Comparison of ENCODE assay signal across 8 mouse cellular contexts in the genomic region with DNA sequence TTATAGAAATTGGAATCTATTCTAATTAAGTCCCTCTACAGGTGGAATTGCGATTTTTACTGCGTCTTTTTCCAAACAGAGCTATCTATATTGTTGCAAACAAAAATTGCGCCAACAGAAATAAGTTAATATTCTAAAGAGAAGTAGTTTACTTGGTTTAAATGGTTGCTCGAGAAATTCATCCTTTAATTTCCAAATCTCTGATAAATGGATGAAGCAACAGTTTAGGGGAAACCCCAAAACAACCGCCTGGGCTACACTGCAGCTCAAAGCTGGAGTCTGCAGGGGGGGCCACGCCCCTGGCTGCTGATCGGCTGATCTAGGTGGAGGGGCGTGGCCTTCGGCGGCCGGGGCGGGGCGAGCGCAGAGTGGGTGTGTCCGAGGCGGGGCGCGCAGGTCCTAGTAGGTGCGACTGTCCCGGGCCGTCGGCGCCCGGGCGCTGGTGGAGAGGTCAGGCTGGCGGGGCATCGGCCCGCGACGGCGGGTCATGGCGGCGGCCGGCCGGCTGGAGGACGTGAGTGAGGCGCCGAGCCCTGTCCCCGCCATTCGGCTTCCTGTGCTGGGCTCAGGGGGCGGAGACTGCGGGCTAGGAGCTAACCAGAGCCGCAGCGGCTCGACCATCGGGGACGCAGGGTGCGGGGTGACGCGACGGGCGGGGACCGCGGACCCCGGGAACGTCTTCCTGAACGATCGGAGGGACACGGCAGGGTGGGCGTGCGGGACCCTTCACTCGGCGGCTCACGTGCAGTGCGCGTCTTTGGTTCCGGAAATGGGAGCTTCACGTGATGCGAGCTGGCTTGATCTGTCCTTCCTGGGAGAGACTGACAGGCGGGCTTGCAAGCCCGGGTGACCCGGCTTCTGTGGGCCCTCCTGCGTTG. TPM values are rescaled to one million over a fixed set of nuclear protein-coding genes. Genes with fewer than 3 reads are reported as not detected.
DNase-seq lines count a peak whose midpoint lies in the region; ATAC-seq and TF ChIP-seq lines count a peak whose summit lies in the region.

TSS of gene Tmem192 (plus strand) at position 366 of the 878 bp plus-strand sequence.

- H3K27ac ChIP-seq in forebrain, embryonic 15.5 days (replicated peaks) = peak within 1 kb of the TSS; percentile 87
- peak within 1 kb of the TSS; percentile 87 for H3K27ac ChIP-seq in layer of hippocampus, adult 2 months
- H3K27ac ChIP-seq in lung, embryonic 14.5 days (ENCODE audit: low read depth) = peak within 1 kb of the TSS; percentile 63; the same call in 1 of the 2 replicates
- peak within 1 kb of the TSS; percentile 65 for H3K27ac ChIP-seq in olfactory bulb, adult 2 months (ENCODE audit: insufficient read depth, low read depth, low read length)
- H3K27ac ChIP-seq in thymus, adult 2 months (ENCODE audit: control insufficient read depth, insufficient read depth, low read length) = peak within 1 kb of the TSS; percentile 87

- peak; percentile 90 for DNase-seq in ES-CJ7 (ENCODE audit: low read depth, low spot score)
- DNase-seq in cerebellum, adult 11 months = peak; percentile 97
- peak; percentile 90 for DNase-seq in heart, postnatal 25 days (ENCODE audit: low spot score)
- peak; percentile 92 to 93 for DNase-seq in layer of hippocampus, adult 2 months (ENCODE audit: low spot score in 2 of 2)
- peak; percentile 93 for DNase-seq in lung, embryonic 14.5 days
- DNase-seq in thymus, adult 2 months = peak; percentile 97

- TF ChIP-seq POLR2A in olfactory bulb, adult 2 months (IDR thresholded peaks at IDR 0.05; ENCODE audit: insufficient read depth, low read depth, low read length) = 0 out of 2 replicates have a peak, but pooled peaks have one; percentile 23
- peak; percentile 69 for TF ChIP-seq POLR2A in thymus, adult 2 months (IDR thresholded peaks at IDR 0.05; ENCODE audit: control insufficient read depth, extremely low read depth, insufficient read depth, low read length, poor library complexity)

- no peaks in the 10 kb centered on the region for H3K36me3 ChIP-seq in forebrain, embryonic 15.5 days
- no peaks in the 10 kb centered on the region for H3K36me3 ChIP-seq in lung, embryonic 14.5 days (ENCODE audit: insufficient read depth)
- H3K36me3 ChIP-seq in thymus, adult 2 months (ENCODE audit: control insufficient read depth, insufficient read depth, low read length) = no peaks in the 10 kb centered on the region

- intact Hi-C loops in heart, postnatal 25 days (cut with DNase I) = no loop called here

- H3K4me3 ChIP-seq in forebrain, embryonic 15.5 days = peak within 1 kb of the TSS; percentile 95
- peak within 1 kb of the TSS; percentile 93 for H3K4me3 ChIP-seq in layer of hippocampus, adult 2 months
- H3K4me3 ChIP-seq in lung, embryonic 14.5 days (ENCODE audit: low read depth, low read length) = peak within 1 kb of the TSS; percentile 75
- H3K4me3 ChIP-seq in olfactory bulb, adult 2 months (ENCODE audit: insufficient read depth, low read depth, low read length) = peak within 1 kb of the TSS; percentile 99
- H3K4me3 ChIP-seq in thymus, adult 2 months (ENCODE audit: control insufficient read depth, insufficient read depth, low read length) = peak within 1 kb of the TSS; percentile 65

- peak within 1 kb of the TSS; percentile 75 for H3K9ac ChIP-seq in forebrain, embryonic 15.5 days (replicated peaks)
- peak within 1 kb of the TSS; percentile 72 for H3K9ac ChIP-seq in lung, embryonic 14.5 days

- TF ChIP-seq CTCF in layer of hippocampus, adult 2 months (conservative IDR thresholded peaks at IDR 0.05) = no peak; the same call in 1 of the 2 replicates
- TF ChIP-seq CTCF in lung, embryonic 14.5 days (IDR thresholded peaks at IDR 0.05; ENCODE audit: low read depth) = no peak; the same call in 1 of the 2 replicates
- TF ChIP-seq CTCF in olfactory bulb, adult 2 months (IDR thresholded peaks at IDR 0.05; ENCODE audit: insufficient read depth, low read depth, low read length) = no peak
- no peak for TF ChIP-seq CTCF in thymus, adult 2 months (IDR thresholded peaks at IDR 0.05; ENCODE audit: borderline replicate concordance, control insufficient read depth, extremely low read depth, insufficient read depth, low read length, poor library complexity)

- H3K4me1 ChIP-seq in forebrain, embryonic 15.5 days = peaks cover 13% of the 10 kb centered on the region; the same call in 1 of the 2 replicates
- H3K4me1 ChIP-seq in lung, embryonic 14.5 days (ENCODE audit: insufficient read depth) = no peaks in the 10 kb centered on the region
- peaks cover 9% of the 10 kb centered on the region for H3K4me1 ChIP-seq in olfactory bulb, adult 2 months (ENCODE audit: control insufficient read depth, insufficient read depth, low read length)
- H3K4me1 ChIP-seq in thymus, adult 2 months (replicated peaks; ENCODE audit: control insufficient read depth, insufficient read depth, low read length) = peaks cover 31% of the 10 kb centered on the region

- H3K9me3 ChIP-seq in forebrain, embryonic 15.5 days = no peaks in the 10 kb centered on the region
- no peaks in the 10 kb centered on the region for H3K9me3 ChIP-seq in lung, embryonic 14.5 days (ENCODE audit: low read depth, low read length)

- H3K27me3 ChIP-seq in forebrain, embryonic 15.5 days = no peaks in the 10 kb centered on the region
- H3K27me3 ChIP-seq in lung, embryonic 14.5 days (ENCODE audit: insufficient read depth, low read length) = no peaks in the 10 kb centered on the region; the same call in 1 of the 2 replicates
- H3K27me3 ChIP-seq in thymus, adult 2 months (ENCODE audit: control insufficient read depth, insufficient read depth, low read length) = no peaks in the 10 kb centered on the region

- peak within 1 kb of the TSS; percentile 56 for H3K4me2 ChIP-seq in forebrain, embryonic 15.5 days (replicated peaks)
- peak within 1 kb of the TSS; percentile 61 for H3K4me2 ChIP-seq in lung, embryonic 14.5 days

- ATAC-seq in forebrain, embryonic 15.5 days (replicated peaks) = peak; percentile 96
- ATAC-seq in lung, embryonic 14.5 days (ENCODE audit: insufficient read depth) = peak; percentile 96

- whole genome bisulfite sequencing in forebrain, embryonic 15.5 days = 1% methylated on average over 73 of the region's 73 CpGs
- WGBS in lung, embryonic 14.5 days = 1% methylated on average over 69 of the region's 73 CpGs
- under 1% methylated on average over 73 of the region's 73 CpGs for WGBS in olfactory bulb, adult 2 months
- WGBS in thymus, adult 2 months = under 1% methylated on average over 73 of the region's 73 CpGs

RNA-seq across cellular contexts. Expression of gene Tmem192, which starts in this region (rescaled TPM):
- polyA plus RNA-seq in forebrain, embryonic 15.5 days (2015; fragmentation: Nextera tagmentation; extraction: Ambion mirVana) = 20.7 and 22.1 TPM in 2 replicates
- total RNA-seq in heart, postnatal 25 days (2021) = 10 to 100 TPM; 15.4 to 18.7 TPM
- total RNA-seq in layer of hippocampus, adult 2 months (2021) = 10 to 100 TPM; 19.8 to 24.4 TPM
- polyA plus RNA-seq in lung, embryonic 14.5 days (2014; fragmentation: Nextera tagmentation; extraction: Ambion mirVana) = 27.9 and 29.1 TPM in 2 replicates
- not detected in 2 replicates for polyA plus RNA-seq in olfactory bulb, adult 2 months (2012; ENCODE audit: insufficient read depth, insufficient read length, low replicate concordance, missing spikeins)
- polyA plus RNA-seq in thymus, adult 2 months (2012; rRNA removed) = 58.2 and 71.8 TPM in 2 replicates

Comparison
In these comparisons a context has a peak if more than half of its experiments do, and no peak if none do; other contexts are left out.
1. Peak in every context shown above with its lines: DNase-seq, ATAC-seq, H3K4me3 ChIP-seq and H3K27ac ChIP-seq.
2. RNA of gene Tmem192 (polyA plus RNA-seq): 58.2 to 71.8 TPM in thymus, adult 2 months, 27.9 to 29.1 TPM in lung, embryonic 14.5 days and 20.7 to 22.1 TPM in forebrain, embryonic 15.5 days; not detected in olfactory bulb, adult 2 months; every median in the first group is over 10 times any median in the second.